Mouse (Mus musculus): ENCODE results near the gene Stx12. TPM values are rescaled to one million over a fixed set of nuclear protein-coding genes. Genes with fewer than 3 reads are reported as not detected.
A peak's percentile ranks its signal among the peaks of the same experiment; 100 is the strongest.
"Not testable (repeated sequence)": the region's sequence is repeated elsewhere in the genome, so short reads cannot be mapped to it uniquely, and the experiment has no call there.

The Stx12 gene
- polyA plus RNA-seq, 1 experiment from 2014 or later, result 66.0 TPM

DNA sequence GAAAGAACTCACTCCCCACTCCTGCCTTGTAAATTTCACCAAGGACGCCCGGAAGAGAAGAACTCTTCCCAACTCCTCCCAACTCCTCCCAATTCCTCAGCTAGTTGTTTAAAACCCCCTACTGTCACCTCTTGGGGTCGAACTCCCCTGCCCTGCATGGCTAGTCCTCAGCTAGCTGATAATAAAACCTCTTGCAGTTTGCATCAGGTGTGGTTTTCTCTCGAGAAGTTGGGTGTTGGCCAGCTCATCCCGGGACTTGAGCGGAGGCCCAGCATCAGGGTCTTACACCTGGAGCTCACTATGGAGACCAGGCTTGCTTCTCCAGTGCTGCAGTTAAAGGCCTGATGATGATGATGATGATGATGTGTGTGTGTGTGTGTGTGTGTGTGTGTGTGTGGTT lies 34.2 kb upstream of the Stx12 start:
- H3K27ac ChIP-seq (ENCODE audit: low read length); H3K27me3 ChIP-seq (ENCODE audit: control insufficient read depth, insufficient read depth, low read length); H3K4me3 ChIP-seq (ENCODE audit: low read depth, low read length); ATAC-seq (ENCODE audit: insufficient number of reproducible peaks, insufficient read depth, low FRiP score, low read depth); H3K4me1 ChIP-seq (ENCODE audit: control insufficient read depth, insufficient read depth, low read length); H3K4me2 ChIP-seq (replicated peaks; ENCODE audit: low read depth, low read length); H3K9ac ChIP-seq (replicated peaks; ENCODE audit: low read depth, low read length); H3K9me3 ChIP-seq (ENCODE audit: control insufficient read depth, low read depth, low read length): not testable (repeated sequence)
- H3K36me3 ChIP-seq (ENCODE audit: control insufficient read depth, insufficient read depth, low read length), result peaks cover 26% of the 10 kb centered on the region
- WGBS, result 78% methylated on average over 6 of the region's 6 CpGs

DNA sequence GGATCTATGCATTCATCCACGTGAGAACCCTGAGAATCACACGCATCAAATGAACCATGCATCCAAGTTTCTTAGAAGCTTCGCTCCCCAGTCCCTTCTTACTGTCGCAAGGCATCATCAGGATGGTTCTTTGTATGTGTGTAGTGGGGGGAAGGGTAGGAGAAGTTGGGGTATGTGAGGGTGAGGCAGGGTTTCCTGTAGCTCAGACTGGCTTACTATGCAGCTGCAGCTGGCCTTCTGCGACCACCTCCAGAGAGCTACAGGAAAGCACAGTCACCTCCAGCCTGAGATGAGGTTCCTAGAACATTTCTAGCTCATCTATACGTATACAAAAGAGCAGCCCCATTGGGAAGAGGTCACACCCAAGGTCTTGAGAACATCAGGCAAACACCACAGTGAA lies 27.8 kb upstream of the Stx12 start:
- no peaks in the 10 kb centered on the region for H3K27me3 ChIP-seq (ENCODE audit: control insufficient read depth, insufficient read depth, low read length)
- ATAC-seq (ENCODE audit: insufficient number of reproducible peaks, insufficient read depth, low FRiP score, low read depth), result no peak
- H3K27ac ChIP-seq (ENCODE audit: low read length), result no peak overlapping the region
- H3K4me2 ChIP-seq (replicated peaks; ENCODE audit: low read depth, low read length), result no peak overlapping the region
- H3K9ac ChIP-seq (replicated peaks; ENCODE audit: low read depth, low read length), result no peak overlapping the region
- WGBS, result 83% methylated on average over 6 of the region's 6 CpGs
- no peak overlapping the region for H3K4me3 ChIP-seq (ENCODE audit: low read depth, low read length)
- peaks cover 58% of the 10 kb centered on the region for H3K36me3 ChIP-seq (ENCODE audit: control insufficient read depth, insufficient read depth, low read length)
- no peaks in the 10 kb centered on the region for H3K9me3 ChIP-seq (ENCODE audit: control insufficient read depth, low read depth, low read length)
- no peaks in the 10 kb centered on the region for H3K4me1 ChIP-seq (ENCODE audit: control insufficient read depth, insufficient read depth, low read length)

DNA sequence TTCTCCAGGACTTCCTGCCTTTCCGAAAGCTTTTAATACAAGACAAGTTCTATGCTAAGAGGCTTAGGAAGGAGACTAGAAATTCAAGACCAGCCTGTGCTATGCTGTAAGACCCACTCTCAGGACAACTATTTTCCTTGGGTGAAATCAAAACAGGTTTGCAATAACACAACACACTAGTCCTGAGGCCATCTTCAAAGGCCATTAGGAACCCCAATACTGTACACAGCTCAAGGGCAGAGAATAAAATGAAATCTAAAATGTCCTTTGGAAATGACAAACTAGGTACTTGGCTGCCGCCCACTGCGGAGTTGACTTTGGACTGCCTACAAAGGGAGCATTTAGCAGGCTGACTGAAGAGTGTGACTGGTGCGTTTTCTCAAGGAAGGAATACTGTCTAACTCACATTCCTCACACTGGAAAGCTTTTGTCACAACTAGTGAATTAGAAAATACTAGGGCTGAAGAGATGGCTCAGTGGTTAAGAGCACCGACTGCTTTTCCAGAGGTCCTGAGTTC lies 21.6 kb upstream of the Stx12 start:
- 0 out of 2 replicates have a peak, but pooled peaks cover 4% of the 10 kb centered on the region for H3K4me1 ChIP-seq (ENCODE audit: control insufficient read depth, insufficient read depth, low read length)
- peaks cover 27% of the 10 kb centered on the region for H3K36me3 ChIP-seq (ENCODE audit: control insufficient read depth, insufficient read depth, low read length)
- no peak overlapping the region for H3K9ac ChIP-seq (replicated peaks; ENCODE audit: low read depth, low read length)
- no peak for ATAC-seq (ENCODE audit: insufficient number of reproducible peaks, insufficient read depth, low FRiP score, low read depth)
- no peaks in the 10 kb centered on the region for H3K27me3 ChIP-seq (ENCODE audit: control insufficient read depth, insufficient read depth, low read length)
- H3K9me3 ChIP-seq (ENCODE audit: control insufficient read depth, low read depth, low read length), result no peaks in the 10 kb centered on the region
- no peak overlapping the region for H3K4me3 ChIP-seq (ENCODE audit: low read depth, low read length)
- no peak overlapping the region for H3K4me2 ChIP-seq (replicated peaks; ENCODE audit: low read depth, low read length)
- 89% methylated on average over 5 of the region's 5 CpGs for WGBS
- H3K27ac ChIP-seq (ENCODE audit: low read length), result peak overlapping the region; percentile 45; the same call in 1 of the 2 replicates

DNA sequence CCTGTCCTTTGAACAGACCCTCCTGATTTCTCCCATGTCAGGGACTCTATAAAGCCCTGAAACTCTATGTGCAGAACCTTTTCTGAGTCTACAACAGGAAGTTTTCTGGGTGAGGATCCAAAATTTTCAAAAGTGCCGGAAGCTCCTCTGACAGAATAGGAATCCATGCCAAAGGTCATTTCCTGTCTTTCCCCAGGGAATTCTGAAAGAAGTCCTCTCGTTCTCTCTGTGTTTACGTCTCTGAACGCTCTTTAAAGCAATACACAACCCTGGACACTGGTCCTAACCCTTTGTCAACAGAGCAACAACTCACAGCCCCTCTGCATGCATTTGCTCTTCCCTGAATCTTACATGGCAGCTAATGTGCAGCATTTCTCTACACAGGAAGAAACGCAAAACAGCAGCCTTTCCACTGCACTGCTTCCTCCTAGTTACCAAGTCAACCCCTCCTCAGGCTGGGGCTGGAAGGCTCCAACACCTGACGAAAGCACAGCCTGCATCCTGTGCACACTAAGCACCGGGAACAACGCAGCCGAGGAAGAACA lies 20.5 kb upstream of the Stx12 start:
- no peak overlapping the region for H3K9ac ChIP-seq (replicated peaks; ENCODE audit: low read depth, low read length)
- no peak overlapping the region for H3K4me3 ChIP-seq (ENCODE audit: low read depth, low read length)
- 58% methylated on average over 9 of the region's 9 CpGs for WGBS
- peak overlapping the region; percentile 45; the same call in 1 of the 2 replicates for H3K27ac ChIP-seq (ENCODE audit: low read length)
- no peaks in the 10 kb centered on the region for H3K27me3 ChIP-seq (ENCODE audit: control insufficient read depth, insufficient read depth, low read length)
- H3K4me2 ChIP-seq (replicated peaks; ENCODE audit: low read depth, low read length), result no peak overlapping the region
- H3K9me3 ChIP-seq (ENCODE audit: control insufficient read depth, low read depth, low read length), result no peaks in the 10 kb centered on the region
- peaks cover 27% of the 10 kb centered on the region for H3K36me3 ChIP-seq (ENCODE audit: control insufficient read depth, insufficient read depth, low read length)
- ATAC-seq (ENCODE audit: insufficient number of reproducible peaks, insufficient read depth, low FRiP score, low read depth), result no peak
- 0 out of 2 replicates have a peak, but pooled peaks cover 4% of the 10 kb centered on the region for H3K4me1 ChIP-seq (ENCODE audit: control insufficient read depth, insufficient read depth, low read length)

DNA sequence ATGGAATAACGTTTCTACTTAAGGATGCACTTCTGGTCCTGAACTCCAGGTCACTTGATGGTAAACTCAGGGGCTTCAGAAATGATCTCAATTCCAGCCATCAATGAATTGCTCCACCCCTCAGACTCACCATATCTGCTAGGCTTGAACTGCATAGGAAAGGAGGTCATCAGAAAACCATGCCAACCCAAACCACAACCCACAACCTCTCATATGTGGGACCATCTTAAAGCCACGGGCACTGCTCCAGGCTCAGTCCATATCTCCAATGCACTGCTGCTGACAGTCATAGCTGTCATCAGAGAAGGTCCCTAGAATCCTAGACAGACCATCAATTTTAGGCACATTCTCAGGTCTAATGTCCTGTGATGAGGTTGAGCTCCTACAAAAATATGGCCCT lies 19.8 kb upstream of the Stx12 start:
- H3K27ac ChIP-seq (ENCODE audit: low read length), result no peak overlapping the region
- ATAC-seq (ENCODE audit: insufficient number of reproducible peaks, insufficient read depth, low FRiP score, low read depth), result no peak
- 81% methylated on average over 2 of the region's 2 CpGs for WGBS
- no peak overlapping the region for H3K4me3 ChIP-seq (ENCODE audit: low read depth, low read length)
- H3K4me2 ChIP-seq (replicated peaks; ENCODE audit: low read depth, low read length), result no peak overlapping the region
- no peak overlapping the region for H3K9ac ChIP-seq (replicated peaks; ENCODE audit: low read depth, low read length)
- no peaks in the 10 kb centered on the region for H3K27me3 ChIP-seq (ENCODE audit: control insufficient read depth, insufficient read depth, low read length)
- H3K9me3 ChIP-seq (ENCODE audit: control insufficient read depth, low read depth, low read length), result no peaks in the 10 kb centered on the region
- H3K4me1 ChIP-seq (ENCODE audit: control insufficient read depth, insufficient read depth, low read length), result 0 out of 2 replicates have a peak, but pooled peaks cover 4% of the 10 kb centered on the region
- H3K36me3 ChIP-seq (ENCODE audit: control insufficient read depth, insufficient read depth, low read length), result peaks cover 19% of the 10 kb centered on the region

DNA sequence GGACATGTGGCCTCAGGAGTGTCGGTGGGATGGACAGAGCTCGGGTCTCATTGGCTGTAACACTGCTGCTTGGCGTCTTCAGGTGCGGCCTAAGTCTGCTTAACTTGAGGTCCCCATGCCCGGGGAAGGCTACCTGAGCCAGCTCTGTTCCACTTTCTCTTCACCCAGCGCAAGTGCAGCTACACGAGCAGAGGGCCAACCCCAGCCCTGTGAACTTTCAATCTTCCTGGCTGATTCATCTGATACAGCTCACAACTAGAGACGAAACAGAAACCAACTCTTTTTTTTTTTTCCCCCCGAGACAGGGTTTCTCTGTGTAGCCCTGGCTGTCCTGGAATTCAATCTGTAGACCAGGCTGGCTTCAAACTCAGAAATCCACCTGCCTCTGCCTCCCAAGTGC lies 13.9 kb upstream of the Stx12 start:
- Histone ChIP-seq H3K4me1 (ENCODE audit: control insufficient read depth, insufficient read depth, low read length) (no peaks in the 10 kb centered on the region), H3K9me3 (ENCODE audit: control insufficient read depth, low read depth, low read length) (no peaks in the 10 kb centered on the region), H3K27ac (ENCODE audit: low read length) (no peak overlapping the region), H3K4me3 (ENCODE audit: low read depth, low read length) (no peak overlapping the region), H3K9ac (replicated peaks; ENCODE audit: low read depth, low read length) (no peak overlapping the region), H3K4me2 (replicated peaks; ENCODE audit: low read depth, low read length) (no peak overlapping the region), H3K27me3 (ENCODE audit: control insufficient read depth, insufficient read depth, low read length) (no peaks in the 10 kb centered on the region), H3K36me3 (ENCODE audit: control insufficient read depth, insufficient read depth, low read length) (peaks cover 3% of the 10 kb centered on the region)
- 80% methylated on average over 9 of the region's 9 CpGs for WGBS
- ATAC-seq (ENCODE audit: insufficient number of reproducible peaks, insufficient read depth, low FRiP score, low read depth), result no peak

DNA sequence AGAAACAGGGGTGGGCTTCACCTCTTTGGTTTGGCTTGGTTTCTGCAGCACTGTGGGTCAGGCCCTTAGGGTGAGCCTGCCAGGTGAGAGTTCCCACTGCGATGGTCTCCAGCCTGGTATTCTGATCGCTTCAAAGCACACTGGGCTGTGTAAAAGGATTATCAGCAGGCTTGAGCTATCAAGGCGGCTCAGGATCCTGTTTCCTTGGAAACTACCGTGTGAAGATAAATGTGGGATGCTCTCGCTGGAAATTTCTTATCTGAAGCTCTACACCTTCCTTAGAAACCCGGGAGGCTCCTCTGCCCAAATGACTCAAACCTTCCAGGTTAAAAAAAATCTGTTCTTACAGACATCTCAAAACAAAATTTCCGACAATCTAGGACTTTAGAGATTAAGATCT lies 10.1 kb upstream of the Stx12 start:
- H3K4me1 ChIP-seq (ENCODE audit: control insufficient read depth, insufficient read depth, low read length), result no peaks in the 10 kb centered on the region
- no peak overlapping the region for H3K4me2 ChIP-seq (replicated peaks; ENCODE audit: low read depth, low read length)
- no peaks in the 10 kb centered on the region for H3K9me3 ChIP-seq (ENCODE audit: control insufficient read depth, low read depth, low read length)
- H3K4me3 ChIP-seq (ENCODE audit: low read depth, low read length), result no peak overlapping the region
- no peak for ATAC-seq (ENCODE audit: insufficient number of reproducible peaks, insufficient read depth, low FRiP score, low read depth)
- H3K36me3 ChIP-seq (ENCODE audit: control insufficient read depth, insufficient read depth, low read length), result no peaks in the 10 kb centered on the region
- no peak overlapping the region for H3K27ac ChIP-seq (ENCODE audit: low read length)
- H3K9ac ChIP-seq (replicated peaks; ENCODE audit: low read depth, low read length), result no peak overlapping the region
- H3K27me3 ChIP-seq (ENCODE audit: control insufficient read depth, insufficient read depth, low read length), result no peaks in the 10 kb centered on the region
- WGBS, result 10% methylated on average over 7 of the region's 7 CpGs

DNA sequence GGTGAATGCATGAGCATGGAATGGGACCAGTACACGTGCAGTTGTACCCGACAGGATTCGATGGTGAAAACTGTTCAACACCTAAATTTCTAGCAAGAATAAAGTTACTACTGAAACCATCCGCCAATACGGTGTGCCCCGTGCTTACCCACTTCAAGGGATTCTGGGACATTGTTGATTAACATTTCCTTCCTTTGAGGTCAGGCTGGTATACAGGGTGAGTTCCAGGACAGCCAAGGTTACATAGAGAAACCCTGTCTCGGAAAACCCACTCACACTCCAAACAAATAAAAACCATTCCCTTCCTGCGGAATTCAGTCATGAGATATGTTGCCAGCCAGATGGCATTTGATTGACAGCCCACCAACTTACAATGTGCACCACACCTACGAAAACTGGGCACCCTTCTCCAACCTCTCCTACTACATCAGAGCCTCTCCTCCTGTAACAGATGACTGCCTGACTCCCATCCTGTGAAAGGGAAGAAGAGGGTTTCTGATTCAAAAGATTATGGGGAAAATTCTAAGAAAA lies 600 bp upstream of the Stx12 start:
- no peak for ATAC-seq (ENCODE audit: insufficient number of reproducible peaks, insufficient read depth, low FRiP score, low read depth)
- peak overlapping the region; percentile 86 for H3K4me3 ChIP-seq (ENCODE audit: low read depth, low read length)
- 9% methylated on average over 9 of the region's 9 CpGs for WGBS

More for the DNA sequence above, 600 bp upstream of the Stx12 start:
- Histone ChIP-seq H3K4me2 (replicated peaks; ENCODE audit: low read depth, low read length) (peak overlapping the region; percentile 82), H3K9ac (replicated peaks; ENCODE audit: low read depth, low read length) (peak overlapping the region; percentile 93), H3K27me3 (ENCODE audit: control insufficient read depth, insufficient read depth, low read length) (no peaks in the 10 kb centered on the region), H3K36me3 (ENCODE audit: control insufficient read depth, insufficient read depth, low read length) (peaks cover 7% of the 10 kb centered on the region; the same call in 1 of the 2 replicates), H3K27ac (ENCODE audit: low read length) (peak overlapping the region; percentile 61; the same call in 1 of the 2 replicates), H3K4me1 (ENCODE audit: control insufficient read depth, insufficient read depth, low read length) (peaks cover 9% of the 10 kb centered on the region; the same call in 1 of the 2 replicates), H3K9me3 (ENCODE audit: control insufficient read depth, low read depth, low read length) (no peaks in the 10 kb centered on the region)

Measured in stomach, embryonic 14.5 days (tissue).